Mouse (Mus musculus) stomach, embryonic 15.5 days (tissue): Measurements from ENCODE around the gene Nckap1. TPM values are rescaled to one million over a fixed set of nuclear protein-coding genes. Genes with fewer than 3 reads are reported as not detected.

Experiments used
- ATAC-seq: fragments of 200-750 bp; cut with Nextera tagmentation; 2 replicates; pipeline ENCODE4 v1.8.0; 2017; ENCODE audit warnings: low read depth, moderate number of reproducible peaks, moderate TSS enrichment; ENCODE audit not compliant: insufficient read depth, low FRiP score
- H3K27ac ChIP-seq: fragments of 300-500 bp; sonication (generic); 2 replicates; pipeline ENCODE4 v1.5.1; 2015; ENCODE audit warnings: mild to moderate bottlenecking, inconsistent platforms
- H3K27me3 ChIP-seq: fragments of 300-500 bp; sonication (generic); replicated peaks from 2 replicates; pipeline ENCODE4 v1.6.1; 2015; ENCODE audit warnings: inconsistent platforms
- H3K36me3 ChIP-seq: fragments of 300-500 bp; sonication (generic); 2 replicates; pipeline ENCODE4 v1.6.1; 2015; ENCODE audit warnings: inconsistent platforms
- H3K4me1 ChIP-seq: fragments of 300-500 bp; sonication (generic); 2 replicates; pipeline ENCODE4 v1.6.1; 2015; ENCODE audit warnings: inconsistent platforms
- H3K4me2 ChIP-seq: fragments of 300-500 bp; sonication (generic); 2 replicates; pipeline ENCODE4 v1.6.1; 2015; ENCODE audit warnings: mild to moderate bottlenecking, inconsistent platforms
- H3K4me3 ChIP-seq: fragments of 300-500 bp; sonication (generic); replicated peaks from 2 replicates; pipeline ENCODE4 v1.5.1; 2015; ENCODE audit warnings: inconsistent platforms
- H3K9ac ChIP-seq: fragments of 300-500 bp; sonication (generic); 2 replicates; pipeline ENCODE4 v1.6.1; 2015; ENCODE audit warnings: inconsistent platforms
- H3K9me3 ChIP-seq: fragments of 300-500 bp; sonication (generic); 2 replicates; pipeline ENCODE4 v1.6.1; 2016; ENCODE audit warnings: inconsistent platforms
- WGBS: fragments of 180-500 bp; shearing (Covaris S2); methylation state at CpG from one replicate; pipeline ENCODE4 v1.1.7; 2015; 5-methylcytosine and 5-hydroxymethylcytosine counted together
- polyA plus RNA-seq: library from polyadenylated mRNA; unstranded; fragments of >200 nt; fragmentation: Nextera tagmentation; extraction: Ambion mirVana; gene quantifications from 2 replicates; pipeline ENCODE4 v1.2.1, GENCODE M21; 2015

The Nckap1 gene
- polyA plus RNA-seq, 1 experiment from 2014 or later = 69.8 TPM

DNA sequence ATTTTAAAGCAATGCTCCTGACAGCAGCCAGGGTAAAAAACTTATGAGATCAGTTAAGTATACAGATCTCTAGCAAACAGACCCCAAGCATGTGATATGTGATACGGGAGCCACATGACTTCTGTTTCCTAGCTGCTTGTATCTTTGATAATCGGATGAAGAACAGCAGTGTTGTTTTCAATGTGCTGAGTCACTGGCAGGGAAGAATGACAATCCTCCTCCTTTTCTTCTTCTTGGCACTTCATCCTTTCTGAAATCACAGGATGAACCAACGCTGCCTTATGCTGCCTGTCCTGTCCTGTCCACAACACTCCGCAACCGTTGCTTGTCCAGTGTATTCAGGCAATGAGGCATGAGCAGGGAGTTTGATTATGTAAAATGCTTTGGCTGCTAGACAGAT, 15.8 kb upstream of the Nckap1 start:
- ATAC-seq = no peak
- WGBS = 70% methylated on average over 5 of the region's 5 CpGs
- H3K36me3 ChIP-seq = no peaks in the 10 kb centered on the region
- no peak overlapping the region for H3K27ac ChIP-seq
- H3K4me2 ChIP-seq = no peak overlapping the region
- no peaks in the 10 kb centered on the region for H3K4me1 ChIP-seq
- H3K9me3 ChIP-seq = no peaks in the 10 kb centered on the region
- H3K27me3 ChIP-seq = no peaks in the 10 kb centered on the region
- H3K9ac ChIP-seq = no peak overlapping the region
- H3K4me3 ChIP-seq = no peak overlapping the region

DNA sequence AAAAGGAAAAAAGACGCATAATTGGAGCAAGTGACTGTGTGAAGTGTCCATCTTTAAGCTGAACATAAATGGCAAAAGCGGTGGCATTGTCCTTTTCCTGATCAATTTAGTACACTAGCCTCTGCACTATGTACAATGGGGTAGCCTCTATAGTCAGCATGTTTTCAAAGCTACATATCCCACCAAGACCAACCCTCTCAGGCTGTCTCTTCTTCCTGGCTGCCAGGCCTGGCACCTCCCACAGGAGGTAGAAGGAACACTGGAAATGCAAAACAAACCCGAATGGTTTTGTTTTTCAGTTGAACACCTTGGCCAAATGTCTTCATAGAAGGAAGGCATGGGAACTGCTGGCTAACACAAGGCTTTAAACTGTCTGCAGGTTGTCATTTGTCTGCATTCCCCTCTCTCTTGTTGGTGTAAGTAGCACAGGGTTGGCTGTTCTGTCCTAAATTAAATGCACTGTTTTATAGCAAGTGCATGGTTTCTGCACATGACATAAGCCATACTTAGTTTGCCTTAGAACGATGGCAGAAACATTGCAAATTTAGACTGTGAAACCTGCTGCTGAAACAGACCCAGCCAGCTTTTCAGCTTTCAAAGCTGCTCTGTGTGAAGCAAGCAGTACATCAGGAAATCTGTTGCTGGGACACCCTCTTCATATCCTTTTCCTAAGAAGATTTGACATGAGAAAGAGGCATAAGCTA, 13.2 kb upstream of the Nckap1 start:
- H3K27me3 ChIP-seq = no peaks in the 10 kb centered on the region
- no peaks in the 10 kb centered on the region for H3K9me3 ChIP-seq
- no peak overlapping the region for H3K4me2 ChIP-seq
- H3K27ac ChIP-seq = no peak overlapping the region
- no peak overlapping the region for H3K4me3 ChIP-seq
- H3K36me3 ChIP-seq = no peaks in the 10 kb centered on the region
- no peak overlapping the region for H3K9ac ChIP-seq
- 75% methylated on average over 4 of the region's 4 CpGs for WGBS
- no peak for ATAC-seq
- no peaks in the 10 kb centered on the region for H3K4me1 ChIP-seq

DNA sequence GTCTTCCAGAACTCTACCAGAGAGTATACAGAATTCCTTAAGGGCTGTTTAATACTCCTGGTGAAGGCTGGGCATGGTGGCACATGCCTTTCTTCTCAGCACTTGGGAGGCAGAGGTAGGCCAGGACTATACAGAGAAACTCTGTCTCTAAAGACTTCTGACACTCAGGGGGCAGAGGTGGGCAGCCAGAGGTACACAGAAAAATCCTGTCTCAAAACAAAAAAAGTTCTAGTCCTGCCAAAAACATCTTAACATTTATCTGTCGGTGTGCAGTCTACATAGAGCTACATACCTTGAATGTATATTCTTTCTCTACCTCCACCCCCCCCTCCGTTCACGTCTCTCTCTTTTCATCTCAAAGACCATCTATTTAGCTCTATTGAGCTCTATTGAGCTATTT, 1.2 kb upstream of the Nckap1 start:
- Histone ChIP-seq H3K9me3 (no peaks in the 10 kb centered on the region), H3K4me2 (no peak overlapping the region), H3K27ac (no peak overlapping the region), H3K36me3 (no peaks in the 10 kb centered on the region), H3K27me3 (no peaks in the 10 kb centered on the region), H3K9ac (no peak overlapping the region), H3K4me1 (peaks cover 11% of the 10 kb centered on the region; the same call in 1 of the 2 replicates), H3K4me3 (no peak overlapping the region)
- WGBS = 80% methylated on average over 3 of the region's 3 CpGs
- no peak for ATAC-seq

DNA sequence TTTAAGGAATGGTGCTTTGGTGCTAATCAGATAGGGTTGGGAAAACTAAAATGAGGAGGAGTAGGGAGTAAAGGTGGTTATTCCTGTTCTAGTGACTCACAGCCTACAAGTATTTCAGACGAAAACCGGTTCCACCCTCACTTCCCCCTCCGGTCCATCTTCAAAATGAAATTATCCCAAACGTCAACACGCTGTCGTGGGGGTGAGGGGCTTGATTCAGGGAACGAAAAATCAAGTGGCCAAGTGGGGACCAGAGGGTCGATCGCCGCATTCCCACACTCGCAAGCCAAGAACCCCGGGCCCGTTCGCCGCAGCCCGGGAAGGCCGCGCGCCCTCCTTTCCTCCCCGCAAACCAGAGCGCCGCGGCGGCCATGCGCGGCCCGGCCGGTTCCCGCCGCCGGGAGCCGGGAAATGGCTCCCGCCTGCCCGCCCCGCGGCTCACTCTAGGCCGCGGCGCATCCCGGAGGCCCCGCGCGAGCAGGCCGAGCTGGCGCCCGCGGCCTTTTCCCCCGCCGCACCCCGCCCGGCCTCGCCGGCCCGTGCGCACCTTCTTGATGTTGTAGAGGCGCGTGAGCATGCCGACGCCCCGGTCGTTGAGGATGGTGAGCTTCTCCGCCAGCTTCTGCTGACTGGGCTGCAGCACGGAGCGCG, 744 bp downstream of the Nckap1 start:
- peak overlapping the region; percentile 99 for H3K27ac ChIP-seq
- ATAC-seq = peak; percentile 67
- peaks cover 11% of the 10 kb centered on the region; the same call in 1 of the 2 replicates for H3K4me1 ChIP-seq
- peak overlapping the region; percentile 89 for H3K4me3 ChIP-seq
- H3K4me2 ChIP-seq = peak overlapping the region; percentile 56
- no peaks in the 10 kb centered on the region for H3K9me3 ChIP-seq
- peak overlapping the region; percentile 95 for H3K9ac ChIP-seq
- WGBS = under 1% methylated on average over 53 of the region's 65 CpGs
- H3K36me3 ChIP-seq = no peaks in the 10 kb centered on the region
- H3K27me3 ChIP-seq = no peaks in the 10 kb centered on the region

DNA sequence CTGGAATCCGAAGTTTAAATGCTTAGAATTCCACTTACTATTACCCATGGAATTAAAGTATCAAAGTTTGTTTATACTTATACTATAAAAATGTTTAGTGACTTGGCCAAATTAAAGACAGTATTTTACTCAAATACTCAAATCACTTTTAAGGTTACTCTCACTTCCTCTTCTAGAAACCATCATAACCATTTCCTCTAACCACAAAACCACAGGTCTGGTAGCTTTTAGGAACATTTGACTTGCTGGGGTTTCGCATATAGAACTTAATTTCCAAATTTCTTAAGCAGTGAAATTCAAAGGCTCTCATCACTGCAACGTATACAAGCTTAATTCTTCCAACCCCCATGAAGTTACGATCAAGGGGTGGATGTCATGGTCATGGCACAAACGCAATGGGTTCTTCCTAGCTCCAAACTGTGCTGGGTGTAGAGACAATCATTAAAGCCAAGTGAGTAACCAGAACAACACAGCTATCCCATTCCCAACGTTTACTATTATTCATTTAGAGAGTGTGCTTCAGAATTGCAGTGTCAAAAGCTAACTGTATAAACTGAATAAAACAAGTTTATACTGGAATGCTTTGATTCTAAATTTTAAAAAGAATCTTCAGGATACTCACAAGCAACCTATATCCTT, 1.8 kb downstream of the Nckap1 start:
- Histone ChIP-seq H3K4me2 (peak overlapping the region; percentile 56), H3K27ac (no peak overlapping the region; the same call in 1 of the 2 replicates), H3K36me3 (no peaks in the 10 kb centered on the region), H3K9me3 (no peaks in the 10 kb centered on the region), H3K4me1 (peaks cover 11% of the 10 kb centered on the region; the same call in 1 of the 2 replicates), H3K9ac (no peak overlapping the region), H3K27me3 (no peaks in the 10 kb centered on the region), H3K4me3 (peak overlapping the region; percentile 24)
- 24% methylated on average over 6 of the region's 6 CpGs for WGBS
- ATAC-seq = no peak

DNA sequence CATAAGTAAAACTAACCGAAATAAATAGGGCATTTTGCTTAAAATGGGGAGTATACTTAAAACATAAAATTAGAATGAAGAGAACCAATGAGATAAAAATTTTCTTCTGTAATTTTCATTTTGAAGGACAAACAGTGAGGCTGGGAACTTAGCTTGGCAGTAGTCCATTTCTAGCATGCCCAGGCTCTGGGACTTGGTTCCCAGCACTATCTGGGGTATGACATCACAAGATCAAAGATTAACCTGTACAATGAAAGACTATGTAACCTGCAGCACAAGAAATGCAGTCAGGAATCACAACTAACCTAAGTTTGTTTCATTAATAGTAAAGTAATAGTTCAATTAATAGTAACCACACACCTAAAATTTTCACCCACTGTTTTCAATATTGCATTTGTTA, 3.9 kb downstream of the Nckap1 start:
- Histone ChIP-seq H3K4me2 (no peak overlapping the region), H3K9ac (no peak overlapping the region), H3K36me3 (no peaks in the 10 kb centered on the region), H3K4me1 (peaks cover 11% of the 10 kb centered on the region; the same call in 1 of the 2 replicates), H3K27me3 (no peaks in the 10 kb centered on the region), H3K9me3 (no peaks in the 10 kb centered on the region), H3K4me3 (no peak overlapping the region), H3K27ac (no peak overlapping the region)
- WGBS = 94% methylated on average over 1 of the region's 1 CpGs
- no peak for ATAC-seq

DNA sequence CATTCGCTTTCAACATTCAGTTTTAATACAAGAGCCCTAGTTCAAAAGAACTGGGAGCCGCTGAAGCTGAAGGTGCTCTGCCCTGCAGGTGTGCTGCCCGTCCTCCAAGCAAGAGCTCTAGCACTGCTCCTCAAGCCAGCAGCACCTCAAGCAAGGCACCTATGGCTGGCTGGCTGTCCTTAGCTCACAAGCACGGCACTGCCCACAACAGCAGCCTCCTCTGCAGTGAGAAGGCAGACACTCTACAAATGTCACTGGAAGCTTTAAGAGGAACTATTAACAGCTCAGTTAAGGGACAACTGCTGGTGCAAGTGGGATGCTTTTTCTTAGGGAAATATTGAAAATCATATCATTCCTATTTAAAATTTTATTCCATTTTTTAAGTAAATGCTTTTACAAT, 10.5 kb downstream of the Nckap1 start:
- Histone ChIP-seq H3K27ac (no peak overlapping the region), H3K9me3 (no peaks in the 10 kb centered on the region), H3K9ac (no peak overlapping the region), H3K4me2 (no peak overlapping the region), H3K36me3 (no peaks in the 10 kb centered on the region), H3K4me1 (no peaks in the 10 kb centered on the region), H3K27me3 (no peaks in the 10 kb centered on the region), H3K4me3 (no peak overlapping the region)
- 71% methylated on average over 4 of the region's 4 CpGs for WGBS
- no peak for ATAC-seq

DNA sequence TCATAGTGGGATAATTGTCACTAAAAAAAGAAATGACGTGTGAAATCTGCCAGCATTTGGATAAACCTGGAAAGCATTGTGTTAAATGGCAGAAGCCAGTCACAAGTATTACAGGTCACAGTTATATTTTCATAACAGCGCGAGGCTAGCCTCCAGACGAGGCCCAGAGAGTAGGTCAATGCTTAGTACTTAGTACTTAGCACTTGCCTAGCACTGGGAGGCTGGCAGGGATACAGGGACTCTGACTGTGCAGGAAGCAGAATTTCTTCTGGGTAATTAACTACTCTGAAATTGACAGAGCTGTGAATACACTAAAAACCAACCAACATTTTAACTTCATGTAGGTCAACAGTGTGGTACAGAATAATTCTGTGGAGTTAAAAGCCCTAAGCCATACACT, 13.8 kb downstream of the Nckap1 start:
- ATAC-seq = no peak
- no peaks in the 10 kb centered on the region for H3K9me3 ChIP-seq
- H3K4me2 ChIP-seq = no peak overlapping the region
- no peak overlapping the region for H3K27ac ChIP-seq
- 88% methylated on average over 4 of the region's 4 CpGs for WGBS
- no peak overlapping the region for H3K9ac ChIP-seq
- no peaks in the 10 kb centered on the region for H3K4me1 ChIP-seq
- H3K36me3 ChIP-seq = no peaks in the 10 kb centered on the region
- H3K27me3 ChIP-seq = no peaks in the 10 kb centered on the region
- no peak overlapping the region for H3K4me3 ChIP-seq

DNA sequence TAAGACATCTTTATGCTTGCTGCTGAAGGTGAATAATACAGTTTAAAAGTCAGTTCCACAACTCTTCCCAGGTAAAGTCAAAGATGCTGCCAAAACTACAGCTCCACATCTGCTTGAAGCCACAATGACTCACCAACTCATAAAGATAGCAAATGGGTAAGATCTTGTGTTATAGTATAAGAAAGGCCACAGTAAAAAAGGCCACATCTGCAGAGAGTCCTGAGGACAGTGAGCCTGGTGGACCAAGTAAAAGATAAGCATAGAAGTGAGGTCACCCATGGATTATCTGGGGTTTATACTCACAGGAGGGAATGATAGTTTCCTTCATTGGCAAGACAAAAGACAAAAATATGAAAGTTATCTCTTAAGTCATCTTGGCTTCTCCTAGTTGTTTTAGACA, 18.9 kb downstream of the Nckap1 start:
- no peak for ATAC-seq
- H3K9me3 ChIP-seq = no peaks in the 10 kb centered on the region
- H3K27me3 ChIP-seq = no peaks in the 10 kb centered on the region
- H3K4me3 ChIP-seq = no peak overlapping the region
- H3K27ac ChIP-seq = no peak overlapping the region
- H3K36me3 ChIP-seq = peaks cover 6% of the 10 kb centered on the region; the same call in 1 of the 2 replicates
- no peaks in the 10 kb centered on the region for H3K4me1 ChIP-seq
- H3K4me2 ChIP-seq = no peak overlapping the region
- H3K9ac ChIP-seq = no peak overlapping the region

DNA sequence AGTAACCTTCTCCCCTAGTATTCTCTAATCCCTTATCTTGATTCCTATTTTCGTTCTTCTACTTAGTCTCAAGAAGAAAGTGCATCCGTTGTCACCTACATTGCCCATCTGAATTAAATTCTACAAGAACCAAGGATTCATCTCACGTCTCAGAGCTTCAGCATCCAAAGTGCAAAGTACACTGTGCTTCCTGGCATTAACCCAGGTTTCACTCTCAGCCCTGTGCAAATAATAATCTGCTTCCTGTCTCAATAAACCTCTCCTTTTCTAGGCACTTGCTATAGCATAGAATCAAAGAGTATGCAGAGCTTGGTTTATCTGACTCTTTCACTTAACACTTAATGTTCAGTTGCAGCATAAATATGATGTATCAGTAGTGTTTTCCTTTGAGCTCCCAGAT, 19.7 kb downstream of the Nckap1 start:
- H3K36me3 ChIP-seq = peaks cover 6% of the 10 kb centered on the region; the same call in 1 of the 2 replicates
- no peak overlapping the region for H3K27ac ChIP-seq
- no peak overlapping the region for H3K4me3 ChIP-seq
- H3K27me3 ChIP-seq = no peaks in the 10 kb centered on the region
- no peaks in the 10 kb centered on the region for H3K4me1 ChIP-seq
- no peak overlapping the region for H3K9ac ChIP-seq
- ATAC-seq = no peak
- no peaks in the 10 kb centered on the region for H3K9me3 ChIP-seq
- WGBS = 70% methylated on average over 3 of the region's 3 CpGs
- no peak overlapping the region for H3K4me2 ChIP-seq

DNA sequence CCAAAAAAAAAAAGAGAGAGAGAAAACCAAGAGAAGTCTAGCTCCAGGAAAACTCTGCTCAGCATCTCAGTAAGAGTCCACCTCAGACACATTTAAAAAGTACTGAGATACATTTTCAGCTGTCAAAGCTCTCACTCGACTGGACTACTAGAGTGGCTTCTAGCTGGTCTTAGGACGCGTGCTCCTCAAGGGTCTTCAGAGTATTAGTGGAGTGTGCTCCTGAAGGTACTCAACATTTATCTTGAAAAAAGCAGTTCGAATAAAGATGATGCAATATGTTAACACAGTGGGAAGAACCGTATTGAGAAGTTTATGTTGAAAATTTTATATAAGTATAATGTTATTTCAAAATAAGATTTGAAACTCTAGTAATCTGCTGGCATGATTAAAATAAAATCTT, 20.4 kb downstream of the Nckap1 start:
- 90% methylated on average over 5 of the region's 5 CpGs for WGBS
- ATAC-seq = no peak

DNA sequence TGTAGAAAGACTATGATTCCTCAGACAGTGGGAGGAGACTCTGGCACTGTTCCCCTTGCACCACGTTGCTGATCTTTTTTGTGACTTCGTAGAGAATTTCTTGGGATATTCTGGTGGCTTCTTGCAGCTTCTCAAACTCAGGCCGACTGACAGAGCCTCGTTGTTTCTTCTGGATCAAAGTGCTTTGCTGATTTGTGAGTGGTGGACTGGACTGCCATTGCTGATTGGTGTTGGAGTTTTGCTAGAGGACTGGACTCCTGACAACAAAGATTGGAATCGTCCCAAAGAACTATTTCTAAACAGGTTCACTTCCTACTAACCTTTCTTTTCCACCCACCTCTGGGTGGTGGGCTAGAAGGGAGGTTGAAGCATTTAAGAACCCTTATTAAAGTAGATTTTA, 21.5 kb downstream of the Nckap1 start:
- H3K27ac ChIP-seq = no peak overlapping the region
- no peaks in the 10 kb centered on the region for H3K4me1 ChIP-seq
- no peak overlapping the region for H3K4me2 ChIP-seq
- H3K36me3 ChIP-seq = peaks cover 6% of the 10 kb centered on the region; the same call in 1 of the 2 replicates
- H3K9me3 ChIP-seq = no peaks in the 10 kb centered on the region
- H3K4me3 ChIP-seq = no peak overlapping the region
- H3K9ac ChIP-seq = no peak overlapping the region
- no peaks in the 10 kb centered on the region for H3K27me3 ChIP-seq
- ATAC-seq = no peak
- WGBS = 83% methylated on average over 5 of the region's 5 CpGs

More for the DNA sequence above, 20.4 kb downstream of the Nckap1 start:
- Histone ChIP-seq H3K4me1 (no peaks in the 10 kb centered on the region), H3K9me3 (no peaks in the 10 kb centered on the region), H3K27ac (no peak overlapping the region), H3K9ac (no peak overlapping the region), H3K4me2 (no peak overlapping the region), H3K4me3 (no peak overlapping the region), H3K36me3 (peaks cover 6% of the 10 kb centered on the region; the same call in 1 of the 2 replicates), H3K27me3 (no peaks in the 10 kb centered on the region)
